Mouse (Mus musculus): ENCODE measurements around the gene Mdm2. TPM values are rescaled to one million over a fixed set of nuclear protein-coding genes. Genes with fewer than 3 reads are reported as not detected.

Mdm2 gene
- polyA plus RNA-seq, 1 experiment = 61.6 TPM

GRCm38 (mm10) chr10:117653779-117654173 is 56.8 kb downstream of the Mdm2 start:
- no peak overlapping the region for H3K27ac ChIP-seq (ENCODE audit: insufficient read depth, low read length)
- no peak overlapping the region for H3K4me3 ChIP-seq (ENCODE audit: insufficient read depth, low read length)
- TF ChIP-seq CTCF (IDR thresholded peaks at IDR 0.05; ENCODE audit: extremely low read depth, insufficient read depth, low read length) (no peak), POLR2A (IDR thresholded peaks at IDR 0.05; ENCODE audit: extremely low read depth, insufficient read depth, low read length) (no peak)
- H3K4me1 ChIP-seq (ENCODE audit: control insufficient read depth, insufficient read depth, low read length) = no peaks in the 10 kb centered on the region; the same call in 1 of the 2 replicates

DNA sequence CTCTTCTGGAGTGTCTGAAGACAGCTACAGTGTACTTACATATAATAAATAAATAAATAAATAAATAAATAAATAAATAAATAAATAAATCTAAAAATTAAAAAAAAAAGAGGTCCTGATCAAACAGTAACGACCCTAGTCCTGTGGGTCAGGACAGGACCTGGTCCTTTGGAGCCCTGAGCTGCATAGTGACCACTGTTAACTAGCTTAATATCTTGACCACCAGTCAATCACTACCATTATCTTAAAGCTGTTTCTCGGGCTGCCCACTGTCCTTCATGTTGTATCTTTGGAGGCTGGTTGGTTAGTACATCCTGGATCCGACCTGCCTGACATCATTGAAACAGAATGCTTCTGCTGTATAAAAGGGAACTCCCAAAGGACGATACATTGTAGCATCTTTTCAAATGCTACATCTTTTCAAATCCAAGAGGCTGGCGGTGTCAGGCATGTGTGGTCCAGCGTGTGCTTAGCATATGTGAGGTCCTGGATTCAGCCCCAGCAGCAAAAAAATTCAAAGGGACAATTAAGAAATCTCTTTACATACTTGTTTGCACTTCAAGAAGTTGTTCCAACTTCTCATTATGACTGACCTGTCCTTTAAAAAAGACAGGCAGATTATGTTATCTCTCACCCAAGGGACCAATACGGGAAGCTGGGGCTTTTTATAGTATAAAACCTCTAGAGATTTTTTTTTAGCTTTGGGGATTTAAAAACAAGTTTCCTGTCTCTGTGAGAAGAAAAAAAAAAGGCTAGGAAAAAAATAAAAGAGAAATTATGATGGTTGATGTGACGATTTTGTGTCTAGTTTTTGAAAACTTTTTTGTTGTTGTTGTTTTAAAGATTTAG is 57.4 kb downstream of the Mdm2 start:
- TF ChIP-seq POLR2A (IDR thresholded peaks at IDR 0.05; ENCODE audit: extremely low read depth, insufficient read depth, low read length) (no peak), CTCF (IDR thresholded peaks at IDR 0.05; ENCODE audit: extremely low read depth, insufficient read depth, low read length) (no peak)
- Histone ChIP-seq H3K4me1 (ENCODE audit: control insufficient read depth, insufficient read depth, low read length) (no peaks in the 10 kb centered on the region; the same call in 1 of the 2 replicates), H3K27ac (ENCODE audit: insufficient read depth, low read length) (no peak overlapping the region), H3K4me3 (ENCODE audit: insufficient read depth, low read length) (no peak overlapping the region)

DNA sequence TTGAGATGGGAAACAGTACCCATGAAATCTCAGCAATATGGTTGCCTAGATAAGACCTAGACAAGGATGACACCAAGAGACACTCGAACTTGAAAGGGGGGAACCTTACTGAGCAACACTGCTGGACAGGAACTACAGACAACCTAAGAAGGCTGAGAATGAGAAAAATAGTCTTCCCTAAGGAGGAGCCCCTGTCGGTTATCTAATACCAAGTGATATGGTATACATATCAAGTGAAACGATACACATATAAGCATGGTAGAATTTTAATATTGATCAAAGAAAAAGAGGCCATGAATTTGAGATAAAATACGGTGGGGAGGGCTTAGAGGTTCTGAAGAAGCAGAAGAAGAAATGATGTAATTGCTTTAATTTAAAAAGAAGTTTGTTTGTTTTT is 58.2 kb downstream of the Mdm2 start:
- H3K27ac ChIP-seq (ENCODE audit: insufficient read depth, low read length) = no peak overlapping the region
- TF ChIP-seq POLR2A (IDR thresholded peaks at IDR 0.05; ENCODE audit: extremely low read depth, insufficient read depth, low read length) (no peak), CTCF (IDR thresholded peaks at IDR 0.05; ENCODE audit: extremely low read depth, insufficient read depth, low read length) (no peak)
- no peak overlapping the region for H3K4me3 ChIP-seq (ENCODE audit: insufficient read depth, low read length)
- no peaks in the 10 kb centered on the region; the same call in 1 of the 2 replicates for H3K4me1 ChIP-seq (ENCODE audit: control insufficient read depth, insufficient read depth, low read length)

- no peak for TF ChIP-seq CTCF (IDR thresholded peaks at IDR 0.05; ENCODE audit: extremely low read depth, insufficient read depth, low read length)
- TF ChIP-seq POLR2A (IDR thresholded peaks at IDR 0.05; ENCODE audit: extremely low read depth, insufficient read depth, low read length) = no peak
- no peaks in the 10 kb centered on the region; the same call in 1 of the 2 replicates for H3K4me1 ChIP-seq (ENCODE audit: control insufficient read depth, insufficient read depth, low read length)
- H3K27ac ChIP-seq (ENCODE audit: insufficient read depth, low read length) = no peak overlapping the region
- H3K4me3 ChIP-seq (ENCODE audit: insufficient read depth, low read length) = no peak overlapping the region
These were observed 58.8 kb downstream of the Mdm2 start for GRCm38 (mm10) chr10:117651587-117652377.

GRCm38 (mm10) chr10:117650725-117651124 is 59.8 kb downstream of the Mdm2 start:
- Histone ChIP-seq H3K27ac (ENCODE audit: insufficient read depth, low read length) (no peak overlapping the region), H3K4me3 (ENCODE audit: insufficient read depth, low read length) (no peak overlapping the region), H3K4me1 (ENCODE audit: control insufficient read depth, insufficient read depth, low read length) (no peaks in the 10 kb centered on the region; the same call in 1 of the 2 replicates)

GRCm38 (mm10) chr10:117650042-117650655 is 60.4 kb downstream of the Mdm2 start:
- no peak overlapping the region for H3K27ac ChIP-seq (ENCODE audit: insufficient read depth, low read length)
- no peaks in the 10 kb centered on the region; the same call in 1 of the 2 replicates for H3K4me1 ChIP-seq (ENCODE audit: control insufficient read depth, insufficient read depth, low read length)
- no peak overlapping the region for H3K4me3 ChIP-seq (ENCODE audit: insufficient read depth, low read length)
- TF ChIP-seq POLR2A (IDR thresholded peaks at IDR 0.05; ENCODE audit: extremely low read depth, insufficient read depth, low read length) (no peak), CTCF (IDR thresholded peaks at IDR 0.05; ENCODE audit: extremely low read depth, insufficient read depth, low read length) (no peak)

More at GRCm38 (mm10) chr10:117650725-117651124, 59.8 kb downstream of the Mdm2 start:
- TF ChIP-seq POLR2A (IDR thresholded peaks at IDR 0.05; ENCODE audit: extremely low read depth, insufficient read depth, low read length) = no peak

GRCm38 (mm10) chr10:117649292-117650041 is 61.1 kb downstream of the Mdm2 start:
- Histone ChIP-seq H3K4me1 (ENCODE audit: control insufficient read depth, insufficient read depth, low read length) (no peaks in the 10 kb centered on the region; the same call in 1 of the 2 replicates), H3K27ac (ENCODE audit: insufficient read depth, low read length) (no peak overlapping the region), H3K4me3 (ENCODE audit: insufficient read depth, low read length) (no peak overlapping the region)
- TF ChIP-seq POLR2A (IDR thresholded peaks at IDR 0.05; ENCODE audit: extremely low read depth, insufficient read depth, low read length) = no peak
- TF ChIP-seq CTCF (IDR thresholded peaks at IDR 0.05; ENCODE audit: extremely low read depth, insufficient read depth, low read length) = no peak

- Histone ChIP-seq H3K4me3 (ENCODE audit: insufficient read depth, low read length) (no peak overlapping the region), H3K4me1 (ENCODE audit: control insufficient read depth, insufficient read depth, low read length) (no peaks in the 10 kb centered on the region; the same call in 1 of the 2 replicates), H3K27ac (ENCODE audit: insufficient read depth, low read length) (no peak overlapping the region)
- no peak for TF ChIP-seq POLR2A (IDR thresholded peaks at IDR 0.05; ENCODE audit: extremely low read depth, insufficient read depth, low read length)
- TF ChIP-seq CTCF (IDR thresholded peaks at IDR 0.05; ENCODE audit: extremely low read depth, insufficient read depth, low read length) = no peak
These were observed 61.9 kb downstream of the Mdm2 start for GRCm38 (mm10) chr10:117648643-117649042.
